Mouse (Mus musculus) megakaryocyte, embryonic 14.5 days (primary cell): ENCODE data around the gene Tgtp2.

Experiments
- FLI1 ChIP-seq: IDR thresholded peaks from 2 replicates; pipeline ENCODE4 v1.6.1; 2012; ENCODE audit warnings: low read length, inconsistent platforms, mixed read lengths
- GATA1 ChIP-seq: IDR thresholded peaks from 3 replicates; pipeline ENCODE4 v1.6.1; 2012; ENCODE audit warnings: mixed read lengths, low read length, inconsistent platforms, borderline replicate concordance

DNA sequence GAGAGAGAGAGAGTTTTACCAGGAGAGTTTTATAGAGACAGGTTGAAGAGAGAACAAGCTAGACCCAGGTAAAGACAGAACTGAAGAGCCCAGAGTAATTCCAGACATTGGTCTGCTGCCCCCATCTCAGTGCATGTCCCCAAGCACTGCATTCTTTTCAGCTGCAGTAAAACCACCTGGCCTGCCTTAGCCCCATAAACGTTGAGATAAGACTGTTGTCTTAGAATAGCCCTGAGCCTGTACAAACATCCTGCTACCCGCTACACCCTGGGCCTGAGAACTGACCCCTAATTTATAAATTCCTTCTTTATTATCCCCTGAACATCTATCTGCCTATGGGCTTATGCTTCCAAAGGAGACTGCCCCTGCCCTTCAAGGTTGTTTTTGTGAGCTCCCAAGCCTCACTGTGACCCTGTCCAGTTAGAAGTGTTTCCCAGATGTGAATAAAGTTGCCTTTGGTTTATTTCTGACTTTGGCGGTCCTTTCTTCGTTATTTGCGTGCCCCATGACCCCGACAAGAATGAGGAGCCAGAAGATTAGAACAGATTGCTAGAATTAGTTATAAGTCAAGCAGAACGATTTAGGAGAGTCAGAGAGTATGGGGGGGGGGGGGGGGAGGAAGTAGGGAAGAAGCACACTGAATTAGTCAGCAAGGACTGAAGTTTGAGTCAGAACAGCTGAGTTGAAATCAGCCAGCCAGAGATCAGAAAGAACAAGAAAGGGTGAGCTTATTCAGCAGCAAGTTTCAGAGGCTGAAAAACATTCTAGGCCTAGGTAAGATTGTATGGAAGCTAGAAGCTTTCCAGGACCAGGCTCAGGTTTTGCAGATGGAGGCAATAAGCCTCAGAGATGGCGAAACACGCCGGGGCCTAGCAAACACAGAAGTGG, 43.9 kb upstream of the Tgtp2 start:
- TF ChIP-seq GATA1 = no peak
- no peak for TF ChIP-seq FLI1
